ENCODE assay signal across 31 mouse cellular contexts in genomic region chr6:84708631-84709030, GRCm38 (mm10).
A peak's percentile ranks its signal among the peaks of the same experiment; 100 is the strongest.
DNase-seq lines count a peak whose midpoint lies in the region; ATAC-seq and TF ChIP-seq lines count a peak whose summit lies in the region.
"Had no signal": no experiment of that assay in that cellular context is flagged by ENCODE, and none has a peak within 500 bp of the region (broad histone marks: within the 10 kb centered on the region; RNA-seq: fewer than 3 reads in every experiment).

No protein-coding gene starts in this region.

- no peaks in the 10 kb centered on the region for H3K9me3 ChIP-seq in embryonic facial prominence, embryonic 14.5 days (ENCODE audit: control insufficient read depth, low read length)
- no peaks in the 10 kb centered on the region for H3K9me3 ChIP-seq in embryonic facial prominence, embryonic 10.5 days
- no peaks in the 10 kb centered on the region for H3K9me3 ChIP-seq in hindbrain, embryonic 14.5 days (ENCODE audit: control insufficient read depth, low read length)
- H3K9me3 ChIP-seq in hindbrain, postnatal 0 days (ENCODE audit: low read length), result no peaks in the 10 kb centered on the region
- H3K9me3 ChIP-seq in lung, embryonic 14.5 days (ENCODE audit: low read depth, low read length), result no peaks in the 10 kb centered on the region
- H3K9me3 ChIP-seq: embryonic facial prominence, embryonic 12.5 days; forebrain, embryonic 10.5 days; G1E; heart, embryonic 12.5 days; heart, embryonic 15.5 days had no signal

- no peaks in the 10 kb centered on the region for H3K36me3 ChIP-seq in embryonic facial prominence, embryonic 14.5 days (ENCODE audit: control insufficient read depth, insufficient read depth, low read length)
- no peaks in the 10 kb centered on the region for H3K36me3 ChIP-seq in embryonic facial prominence, embryonic 10.5 days (replicated peaks)
- H3K36me3 ChIP-seq in hindbrain, embryonic 14.5 days (replicated peaks; ENCODE audit: control insufficient read depth, insufficient read depth), result no peaks in the 10 kb centered on the region
- no peaks in the 10 kb centered on the region for H3K36me3 ChIP-seq in hindbrain, postnatal 0 days (ENCODE audit: insufficient read depth, low read length)
- H3K36me3 ChIP-seq in lung, embryonic 14.5 days (ENCODE audit: insufficient read depth), result no peaks in the 10 kb centered on the region
- H3K36me3 ChIP-seq: embryonic facial prominence, embryonic 12.5 days; forebrain, embryonic 10.5 days; G1E; heart, embryonic 12.5 days; heart, embryonic 15.5 days had no signal

- no peaks in the 10 kb centered on the region for H3K27me3 ChIP-seq in embryonic facial prominence, embryonic 14.5 days (replicated peaks; ENCODE audit: control insufficient read depth, insufficient read depth, low read length)
- H3K27me3 ChIP-seq in embryonic facial prominence, embryonic 10.5 days (replicated peaks; ENCODE audit: low read depth, poor library complexity, severe bottlenecking), result no peaks in the 10 kb centered on the region
- no peaks in the 10 kb centered on the region for H3K27me3 ChIP-seq in hindbrain, embryonic 14.5 days (ENCODE audit: control insufficient read depth, insufficient read depth, low read length)
- H3K27me3 ChIP-seq in hindbrain, postnatal 0 days (ENCODE audit: insufficient read depth, low read length), result no peaks in the 10 kb centered on the region
- H3K27me3 ChIP-seq in lung, embryonic 14.5 days (ENCODE audit: insufficient read depth, low read length), result no peaks in the 10 kb centered on the region
- H3K27me3 ChIP-seq: CH12.LX; embryonic facial prominence, embryonic 12.5 days; heart, embryonic 12.5 days; heart, embryonic 15.5 days had no signal

- no peaks in the 10 kb centered on the region for H3K4me1 ChIP-seq in embryonic facial prominence, embryonic 14.5 days (ENCODE audit: control insufficient read depth, insufficient read depth, low read length)
- H3K4me1 ChIP-seq in embryonic facial prominence, embryonic 10.5 days, result peaks cover 10% of the 10 kb centered on the region
- no peaks in the 10 kb centered on the region; the same call in 1 of the 2 replicates for H3K4me1 ChIP-seq in hindbrain, embryonic 14.5 days (replicated peaks; ENCODE audit: control insufficient read depth, insufficient read depth, low read length)
- H3K4me1 ChIP-seq in hindbrain, postnatal 0 days (ENCODE audit: insufficient read depth, low read length), result no peaks in the 10 kb centered on the region
- H3K4me1 ChIP-seq in lung, embryonic 14.5 days (ENCODE audit: insufficient read depth), result no peaks in the 10 kb centered on the region
- H3K4me1 ChIP-seq: forebrain, embryonic 10.5 days; heart, embryonic 12.5 days; heart, embryonic 15.5 days had no signal

- H3K27ac ChIP-seq in embryonic facial prominence, embryonic 14.5 days (replicated peaks; ENCODE audit: low read depth, low read length), result no peak overlapping the region
- no peak overlapping the region for H3K27ac ChIP-seq in embryonic facial prominence, embryonic 10.5 days (replicated peaks)
- H3K27ac ChIP-seq in hindbrain, embryonic 14.5 days, result 0 out of 2 replicates have a peak overlapping the region, but pooled peaks have one; percentile 26
- no peak overlapping the region for H3K27ac ChIP-seq in hindbrain, postnatal 0 days
- H3K27ac ChIP-seq in lung, embryonic 14.5 days (ENCODE audit: low read depth), result no peak overlapping the region
- H3K27ac ChIP-seq: embryonic facial prominence, embryonic 12.5 days; forebrain, embryonic 10.5 days; gastrocnemius, adult 2 months; heart, embryonic 15.5 days had no signal

- 53% methylated on average over 4 of the region's 4 CpGs for WGBS in embryonic facial prominence, embryonic 14.5 days
- WGBS in embryonic facial prominence, embryonic 10.5 days, result 86% methylated on average over 4 of the region's 4 CpGs
- 78% methylated on average over 4 of the region's 4 CpGs for WGBS in hindbrain, embryonic 14.5 days
- 59% methylated on average over 4 of the region's 4 CpGs for WGBS in hindbrain, postnatal 0 days
- WGBS in lung, embryonic 14.5 days, result 41% methylated on average over 4 of the region's 4 CpGs

- DNase-seq in embryonic facial prominence, embryonic 14.5 days (ENCODE audit: low spot score), result peak; percentile 25
- no peak for DNase-seq in embryonic facial prominence, embryonic 10.5 days (ENCODE audit: low spot score)
- DNase-seq in hindbrain, embryonic 14.5 days (ENCODE audit: low spot score), result no peak
- no peak for DNase-seq in hindbrain, postnatal 0 days (ENCODE audit: low spot score)
- DNase-seq in lung, embryonic 14.5 days, result peak; percentile 13
- no peak for DNase-seq in lung, adult 18-20 months
- peak; percentile 82 for DNase-seq in adipocyte (ENCODE audit: low spot score)
- no peak for DNase-seq in kidney, postnatal 36 days
- DNase-seq: adrenal gland, adult 8-10 months; adrenal gland, postnatal 25 days; B cell, adult 2 months; cerebellum, adult 18-20 months; cerebellum, adult 9-10 months; cerebellum, postnatal 14 days; forebrain, postnatal 0 days; gastrocnemius, adult 2 months; gastrocnemius, postnatal 14 days; heart, adult 11 months; heart, postnatal 10 days; heart, postnatal 36 days; kidney, adult 18-20 months had no signal

- no peak overlapping the region for H3K9ac ChIP-seq in embryonic facial prominence, embryonic 14.5 days (ENCODE audit: low read depth, low read length)
- H3K9ac ChIP-seq in hindbrain, embryonic 14.5 days, result no peak overlapping the region
- no peak overlapping the region for H3K9ac ChIP-seq in hindbrain, postnatal 0 days (replicated peaks; ENCODE audit: low read length)
- H3K9ac ChIP-seq in lung, embryonic 14.5 days, result no peak overlapping the region
- H3K9ac ChIP-seq: embryonic facial prominence, embryonic 12.5 days; forebrain, postnatal 0 days; heart, embryonic 12.5 days; heart, embryonic 15.5 days had no signal

- TF ChIP-seq CTCF in hindbrain, postnatal 0 days (IDR thresholded peaks at IDR 0.05; ENCODE audit: low read depth), result no peak
- no peak for TF ChIP-seq CTCF in lung, embryonic 14.5 days (IDR thresholded peaks at IDR 0.05; ENCODE audit: low read depth)

- no peak for ATAC-seq in embryonic facial prominence, embryonic 14.5 days (ENCODE audit: low read depth)
- no peak for ATAC-seq in hindbrain, embryonic 14.5 days (ENCODE audit: low FRiP score)
- ATAC-seq in hindbrain, postnatal 0 days, result no peak
- ATAC-seq in lung, embryonic 14.5 days (ENCODE audit: insufficient read depth), result no peak
- ATAC-seq: forebrain, postnatal 0 days; hindbrain, embryonic 16.5 days; inflammation-experienced regulatory T-cells, adult 6 months; intestine, embryonic 16.5 days had no signal

- H3K4me2 ChIP-seq in embryonic facial prominence, embryonic 14.5 days (ENCODE audit: low read depth, low read length), result no peak overlapping the region
- H3K4me2 ChIP-seq in hindbrain, embryonic 14.5 days (replicated peaks), result no peak overlapping the region
- H3K4me2 ChIP-seq in hindbrain, postnatal 0 days (ENCODE audit: low read depth, low read length), result no peak overlapping the region
- no peak overlapping the region for H3K4me2 ChIP-seq in lung, embryonic 14.5 days
- H3K4me2 ChIP-seq: embryonic facial prominence, embryonic 12.5 days; heart, embryonic 12.5 days; heart, embryonic 15.5 days had no signal

- no peak overlapping the region for H3K4me3 ChIP-seq in embryonic facial prominence, embryonic 14.5 days (ENCODE audit: low read depth, low read length)
- no peak overlapping the region for H3K4me3 ChIP-seq in embryonic facial prominence, embryonic 10.5 days
- no peak overlapping the region for H3K4me3 ChIP-seq in hindbrain, embryonic 14.5 days (replicated peaks; ENCODE audit: low read length)
- H3K4me3 ChIP-seq in hindbrain, postnatal 0 days (ENCODE audit: low read length), result no peak overlapping the region
- H3K4me3 ChIP-seq in lung, embryonic 14.5 days (ENCODE audit: low read depth, low read length), result no peak overlapping the region
- H3K4me3 ChIP-seq: embryonic facial prominence, embryonic 12.5 days; erythroblast, embryonic 14.5 days; forebrain, embryonic 10.5 days; gastrocnemius, adult 2 months; heart, embryonic 12.5 days; heart, embryonic 15.5 days had no signal

Comparison
In these comparisons a context has a peak if more than half of its experiments do, and no peak if none do; other contexts are left out.
1. DNase-seq: peak in embryonic facial prominence, embryonic 14.5 days (single experiment), lung, embryonic 14.5 days (single experiment) and adipocyte (single experiment); none in embryonic facial prominence, embryonic 10.5 days (single experiment), hindbrain, embryonic 14.5 days (single experiment), hindbrain, postnatal 0 days (single experiment), lung, adult 18-20 months (0 of 2) and kidney, postnatal 36 days (0 of 2).